Mouse (Mus musculus): ENCODE results near the gene Camk1d. TPM values are rescaled to one million over a fixed set of nuclear protein-coding genes. Genes with fewer than 3 reads are reported as not detected.

Camk1d gene
- polyA plus RNA-seq, 1 experiment from 2014 or later: 2.2 TPM

- peaks cover 43% of the 10 kb centered on the region for H3K4me1 ChIP-seq
- ATAC-seq (ENCODE audit: extremely low read depth, insufficient number of reproducible peaks, low FRiP score, low TSS enrichment): no peak
- H3K36me3 ChIP-seq: no peaks in the 10 kb centered on the region
- H3K9ac ChIP-seq: no peak overlapping the region
- H3K4me2 ChIP-seq: no peak overlapping the region
- no peaks in the 10 kb centered on the region for H3K9me3 ChIP-seq
- H3K4me3 ChIP-seq: no peak overlapping the region
- 43% methylated on average over 16 of the region's 16 CpGs for WGBS
- no peaks in the 10 kb centered on the region for H3K27me3 ChIP-seq (replicated peaks)
- peak overlapping the region; percentile 55 for H3K27ac ChIP-seq (replicated peaks)
These were observed 255.6 kb downstream of the Camk1d start for GRCm38 (mm10) chr2:5458671-5459235.

DNA sequence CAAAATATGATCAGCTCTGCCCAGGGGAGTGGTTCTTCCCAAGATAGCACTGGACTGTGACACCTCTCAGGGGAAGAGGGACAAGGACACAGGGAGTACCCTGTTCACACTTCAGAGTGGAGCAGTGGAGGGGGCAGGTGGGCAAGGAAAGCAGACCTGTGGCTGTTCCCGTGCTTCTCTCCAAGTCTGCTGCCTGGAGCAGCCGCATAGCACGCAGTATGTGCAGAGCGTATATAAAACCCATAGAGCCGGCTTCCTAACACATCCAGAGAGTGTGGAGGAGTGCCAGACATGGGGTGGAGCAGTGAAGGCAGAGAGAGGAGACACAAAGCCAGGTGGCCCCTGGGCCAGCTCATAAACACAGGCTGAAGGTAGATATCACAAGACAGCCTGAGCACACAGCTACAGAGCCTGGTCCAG is 256.2 kb downstream of the Camk1d start:
- Histone ChIP-seq H3K9ac (no peak overlapping the region), H3K36me3 (no peaks in the 10 kb centered on the region), H3K4me2 (peak overlapping the region; percentile 18; the same call in 1 of the 2 replicates), H3K4me3 (no peak overlapping the region), H3K27me3 (replicated peaks) (no peaks in the 10 kb centered on the region), H3K9me3 (no peaks in the 10 kb centered on the region), H3K27ac (replicated peaks) (peak overlapping the region; percentile 55), H3K4me1 (peaks cover 43% of the 10 kb centered on the region)
- peak; percentile 40; the same call in 1 of the 2 replicates for ATAC-seq (ENCODE audit: extremely low read depth, insufficient number of reproducible peaks, low FRiP score, low TSS enrichment)
- WGBS: 47% methylated on average over 5 of the region's 5 CpGs

DNA sequence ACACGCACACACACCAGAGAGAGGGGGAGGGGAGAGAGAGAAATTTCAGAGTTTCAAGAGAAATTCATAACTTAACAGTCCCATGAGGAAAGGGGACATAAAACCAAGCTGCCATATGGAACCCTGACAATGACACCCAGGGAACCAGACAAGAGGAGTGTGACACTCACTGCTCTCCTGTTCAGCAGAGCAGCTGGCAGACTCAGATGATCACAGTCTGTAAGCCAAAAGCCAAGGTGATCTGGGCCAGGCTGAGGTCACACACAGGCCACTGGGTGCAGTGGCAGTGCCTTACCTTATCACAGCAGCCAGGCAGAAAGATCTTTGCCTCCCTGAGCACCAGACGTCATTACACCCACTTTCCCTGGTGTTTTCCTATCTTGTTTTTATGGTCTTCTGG is 258.2 kb downstream of the Camk1d start:
- no peak overlapping the region for H3K4me3 ChIP-seq
- WGBS: 60% methylated on average over 2 of the region's 2 CpGs
- H3K27me3 ChIP-seq (replicated peaks): no peaks in the 10 kb centered on the region
- no peak for ATAC-seq (ENCODE audit: extremely low read depth, insufficient number of reproducible peaks, low FRiP score, low TSS enrichment)
- no peaks in the 10 kb centered on the region for H3K36me3 ChIP-seq
- peaks cover 43% of the 10 kb centered on the region for H3K4me1 ChIP-seq
- H3K27ac ChIP-seq (replicated peaks): no peak overlapping the region
- no peak overlapping the region for H3K9ac ChIP-seq
- H3K9me3 ChIP-seq: no peaks in the 10 kb centered on the region
- H3K4me2 ChIP-seq: no peak overlapping the region

DNA sequence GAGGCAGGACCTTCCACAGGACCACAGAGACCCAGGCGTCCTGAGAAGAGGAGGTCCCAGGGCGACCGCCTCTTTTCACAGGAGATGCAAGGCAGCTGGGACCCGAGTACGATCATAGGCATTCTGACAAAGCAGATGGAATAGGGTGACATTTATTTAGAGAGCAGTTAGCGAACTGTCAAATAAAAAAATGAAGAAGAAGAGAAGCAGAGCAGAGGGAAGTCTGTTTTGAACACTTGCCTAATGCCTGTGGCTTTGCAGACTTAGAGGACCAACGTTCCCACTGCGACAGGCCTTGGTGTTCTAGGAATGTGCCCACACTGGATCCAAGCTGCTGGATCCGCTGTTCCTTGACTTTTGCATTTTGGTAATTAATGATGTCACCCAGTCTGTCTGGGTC is 259.5 kb downstream of the Camk1d start:
- no peak overlapping the region for H3K4me2 ChIP-seq
- no peaks in the 10 kb centered on the region for H3K36me3 ChIP-seq
- no peak for ATAC-seq (ENCODE audit: extremely low read depth, insufficient number of reproducible peaks, low FRiP score, low TSS enrichment)
- 68% methylated on average over 9 of the region's 9 CpGs for WGBS
- no peaks in the 10 kb centered on the region for H3K9me3 ChIP-seq
- no peak overlapping the region for H3K4me3 ChIP-seq
- H3K27me3 ChIP-seq (replicated peaks): no peaks in the 10 kb centered on the region
- H3K27ac ChIP-seq (replicated peaks): no peak overlapping the region
- H3K4me1 ChIP-seq: peaks cover 42% of the 10 kb centered on the region
- H3K9ac ChIP-seq: no peak overlapping the region

- Histone ChIP-seq H3K27ac (replicated peaks) (no peak overlapping the region), H3K4me2 (no peak overlapping the region), H3K4me3 (no peak overlapping the region), H3K9me3 (no peaks in the 10 kb centered on the region), H3K36me3 (no peaks in the 10 kb centered on the region), H3K9ac (no peak overlapping the region), H3K27me3 (replicated peaks) (no peaks in the 10 kb centered on the region), H3K4me1 (peaks cover 17% of the 10 kb centered on the region)
- no peak for ATAC-seq (ENCODE audit: extremely low read depth, insufficient number of reproducible peaks, low FRiP score, low TSS enrichment)
- 78% methylated on average over 2 of the region's 2 CpGs for WGBS
These were observed 262.7 kb downstream of the Camk1d start for GRCm38 (mm10) chr2:5451654-5452053.

GRCm38 (mm10) chr2:5445357-5445756 is 269.0 kb downstream of the Camk1d start:
- WGBS: 77% methylated on average over 5 of the region's 5 CpGs
- Histone ChIP-seq H3K9me3 (no peaks in the 10 kb centered on the region), H3K27ac (replicated peaks) (no peak overlapping the region), H3K4me1 (no peaks in the 10 kb centered on the region), H3K36me3 (no peaks in the 10 kb centered on the region), H3K27me3 (replicated peaks) (no peaks in the 10 kb centered on the region), H3K4me3 (no peak overlapping the region), H3K9ac (no peak overlapping the region), H3K4me2 (no peak overlapping the region)
- ATAC-seq (ENCODE audit: extremely low read depth, insufficient number of reproducible peaks, low FRiP score, low TSS enrichment): no peak

- no peak for ATAC-seq (ENCODE audit: extremely low read depth, insufficient number of reproducible peaks, low FRiP score, low TSS enrichment)
- H3K4me1 ChIP-seq: no peaks in the 10 kb centered on the region
- H3K36me3 ChIP-seq: no peaks in the 10 kb centered on the region
- no peak overlapping the region for H3K27ac ChIP-seq (replicated peaks)
- no peaks in the 10 kb centered on the region for H3K9me3 ChIP-seq
- no peak overlapping the region for H3K4me3 ChIP-seq
- H3K27me3 ChIP-seq (replicated peaks): no peaks in the 10 kb centered on the region
- no peak overlapping the region for H3K9ac ChIP-seq
- WGBS: 39% methylated on average over 2 of the region's 2 CpGs
- H3K4me2 ChIP-seq: no peak overlapping the region
These were observed 276.6 kb downstream of the Camk1d start for GRCm38 (mm10) chr2:5437690-5438089.

- no peaks in the 10 kb centered on the region for H3K27me3 ChIP-seq (replicated peaks)
- 77% methylated on average over 16 of the region's 16 CpGs for WGBS
- no peaks in the 10 kb centered on the region for H3K9me3 ChIP-seq
- H3K9ac ChIP-seq: no peak overlapping the region
- no peak overlapping the region for H3K4me2 ChIP-seq
- no peaks in the 10 kb centered on the region for H3K36me3 ChIP-seq
- no peak overlapping the region for H3K27ac ChIP-seq (replicated peaks)
- no peak overlapping the region for H3K4me3 ChIP-seq
- no peak for ATAC-seq (ENCODE audit: extremely low read depth, insufficient number of reproducible peaks, low FRiP score, low TSS enrichment)
- H3K4me1 ChIP-seq: no peaks in the 10 kb centered on the region
These were observed 278.6 kb downstream of the Camk1d start for GRCm38 (mm10) chr2:5435587-5436253.

- 41% methylated on average over 2 of the region's 2 CpGs for WGBS
- Histone ChIP-seq H3K36me3 (no peaks in the 10 kb centered on the region), H3K9ac (no peak overlapping the region), H3K4me2 (no peak overlapping the region), H3K27ac (replicated peaks) (no peak overlapping the region), H3K4me3 (no peak overlapping the region), H3K4me1 (peaks cover 15% of the 10 kb centered on the region), H3K9me3 (no peaks in the 10 kb centered on the region), H3K27me3 (replicated peaks) (no peaks in the 10 kb centered on the region)
- ATAC-seq (ENCODE audit: extremely low read depth, insufficient number of reproducible peaks, low FRiP score, low TSS enrichment): no peak
These were observed 283.0 kb downstream of the Camk1d start for GRCm38 (mm10) chr2:5431309-5431708.

- H3K4me2 ChIP-seq: no peak overlapping the region
- 50% methylated on average over 8 of the region's 8 CpGs for WGBS
- H3K27ac ChIP-seq (replicated peaks): no peak overlapping the region
- no peak for ATAC-seq (ENCODE audit: extremely low read depth, insufficient number of reproducible peaks, low FRiP score, low TSS enrichment)
- H3K4me1 ChIP-seq: peaks cover 18% of the 10 kb centered on the region
- H3K9me3 ChIP-seq: no peaks in the 10 kb centered on the region
- no peaks in the 10 kb centered on the region for H3K36me3 ChIP-seq
- H3K27me3 ChIP-seq (replicated peaks): no peaks in the 10 kb centered on the region
- H3K4me3 ChIP-seq: no peak overlapping the region
- H3K9ac ChIP-seq: no peak overlapping the region
These were observed 284.4 kb downstream of the Camk1d start for GRCm38 (mm10) chr2:5429921-5430320.

- Histone ChIP-seq H3K9me3 (no peaks in the 10 kb centered on the region), H3K36me3 (no peaks in the 10 kb centered on the region), H3K4me1 (peaks cover 18% of the 10 kb centered on the region), H3K4me3 (no peak overlapping the region), H3K27ac (replicated peaks) (no peak overlapping the region), H3K27me3 (replicated peaks) (no peaks in the 10 kb centered on the region), H3K4me2 (no peak overlapping the region), H3K9ac (no peak overlapping the region)
- 36% methylated on average over 2 of the region's 2 CpGs for WGBS
- ATAC-seq (ENCODE audit: extremely low read depth, insufficient number of reproducible peaks, low FRiP score, low TSS enrichment): no peak
These were observed 288.2 kb downstream of the Camk1d start for GRCm38 (mm10) chr2:5426110-5426509.

GRCm38 (mm10) chr2:5425612-5426011 is 288.7 kb downstream of the Camk1d start:
- ATAC-seq (ENCODE audit: extremely low read depth, insufficient number of reproducible peaks, low FRiP score, low TSS enrichment): no peak
- 77% methylated on average over 3 of the region's 3 CpGs for WGBS
- no peak overlapping the region for H3K4me2 ChIP-seq

More at GRCm38 (mm10) chr2:5425612-5426011, 288.7 kb downstream of the Camk1d start:
- no peaks in the 10 kb centered on the region for H3K27me3 ChIP-seq (replicated peaks)
- H3K9ac ChIP-seq: no peak overlapping the region
- no peak overlapping the region for H3K27ac ChIP-seq (replicated peaks)
- peaks cover 18% of the 10 kb centered on the region for H3K4me1 ChIP-seq
- no peak overlapping the region for H3K4me3 ChIP-seq
- H3K9me3 ChIP-seq: no peaks in the 10 kb centered on the region
- no peaks in the 10 kb centered on the region for H3K36me3 ChIP-seq
